Mouse (Mus musculus) kidney, adult 2 months (tissue): ENCODE results near the gene Kidins220.

Source experiments
- CTCF ChIP-seq: fragments of 200-500 bp; conservative IDR thresholded peaks from 2 replicates; pipeline ENCODE4 v1.5.1; 2011; ENCODE audit warnings: low read depth, mild to moderate bottlenecking, control low read depth, low read length, moderate library complexity, mixed read lengths; ENCODE audit not compliant: insufficient read depth, insufficient read length
- POLR2A ChIP-seq: fragments of 200-500 bp; IDR thresholded peaks from one replicate; pipeline ENCODE4 v1.6.1; 2011; ENCODE audit warnings: low read depth, low read length, control low read depth

- no peak for TF ChIP-seq CTCF
- no peak for TF ChIP-seq POLR2A
Observed at GRCm38 (mm10) chr12:24971490-24972200, 3.1 kb upstream of the Kidins220 start.
